Mouse (Mus musculus): ENCODE data around the gene Pofut1. TPM values are rescaled to one million over a fixed set of nuclear protein-coding genes. Genes with fewer than 3 reads are reported as not detected.
"Not testable (repeated sequence)": the region's sequence is repeated elsewhere in the genome, so short reads cannot be mapped to it uniquely, and the experiment has no call there.

The Pofut1 gene
- polyA plus RNA-seq, 1 experiment from 2014 or later, result 7.4 TPM

DNA sequence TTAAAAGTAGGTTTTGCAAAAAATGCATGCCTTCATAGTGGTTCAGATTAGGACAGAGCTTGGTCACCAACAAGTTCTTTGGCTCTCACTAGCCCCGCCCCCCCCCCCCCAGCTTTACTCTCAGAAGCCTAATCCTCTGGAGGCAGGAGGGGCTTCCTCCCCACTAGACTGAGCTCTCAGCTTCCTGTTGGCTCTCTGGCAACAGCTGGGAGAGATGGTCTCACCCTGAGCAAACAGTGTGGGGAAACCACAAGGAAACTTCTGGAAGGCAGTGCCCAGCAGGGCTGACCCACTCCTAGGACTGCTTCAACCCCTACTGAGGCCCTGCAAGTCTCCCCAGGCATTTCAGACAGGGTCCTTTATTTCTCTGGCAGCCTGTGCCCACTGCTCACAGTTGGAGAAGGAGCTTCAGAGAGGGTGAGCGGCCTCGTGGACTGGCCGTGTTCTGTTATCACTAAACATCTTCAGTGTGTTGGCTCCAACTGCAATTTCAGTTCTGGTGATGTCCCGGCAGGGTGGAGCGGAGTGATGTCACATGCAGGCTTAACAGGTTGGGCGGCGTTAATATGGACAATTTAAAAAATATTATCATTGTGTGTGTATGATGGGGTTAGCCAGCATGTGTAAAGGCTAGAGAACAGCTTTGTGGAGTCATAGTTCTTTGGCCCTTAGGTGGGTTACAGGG, 29.0 kb downstream of the Pofut1 start:
- not testable (repeated sequence) for ATAC-seq (ENCODE audit: insufficient number of reproducible peaks, insufficient read depth, low FRiP score, low TSS enrichment, low read depth); H3K4me2 ChIP-seq; H3K9ac ChIP-seq (replicated peaks); H3K4me3 ChIP-seq (replicated peaks); H3K9me3 ChIP-seq; H3K27me3 ChIP-seq; H3K4me1 ChIP-seq (replicated peaks)
- Histone ChIP-seq H3K27ac (peak overlapping the region; percentile 75; the same call in 1 of the 2 replicates), H3K36me3 (peaks cover 25% of the 10 kb centered on the region)
- 79% methylated on average over 8 of the region's 8 CpGs for WGBS

DNA sequence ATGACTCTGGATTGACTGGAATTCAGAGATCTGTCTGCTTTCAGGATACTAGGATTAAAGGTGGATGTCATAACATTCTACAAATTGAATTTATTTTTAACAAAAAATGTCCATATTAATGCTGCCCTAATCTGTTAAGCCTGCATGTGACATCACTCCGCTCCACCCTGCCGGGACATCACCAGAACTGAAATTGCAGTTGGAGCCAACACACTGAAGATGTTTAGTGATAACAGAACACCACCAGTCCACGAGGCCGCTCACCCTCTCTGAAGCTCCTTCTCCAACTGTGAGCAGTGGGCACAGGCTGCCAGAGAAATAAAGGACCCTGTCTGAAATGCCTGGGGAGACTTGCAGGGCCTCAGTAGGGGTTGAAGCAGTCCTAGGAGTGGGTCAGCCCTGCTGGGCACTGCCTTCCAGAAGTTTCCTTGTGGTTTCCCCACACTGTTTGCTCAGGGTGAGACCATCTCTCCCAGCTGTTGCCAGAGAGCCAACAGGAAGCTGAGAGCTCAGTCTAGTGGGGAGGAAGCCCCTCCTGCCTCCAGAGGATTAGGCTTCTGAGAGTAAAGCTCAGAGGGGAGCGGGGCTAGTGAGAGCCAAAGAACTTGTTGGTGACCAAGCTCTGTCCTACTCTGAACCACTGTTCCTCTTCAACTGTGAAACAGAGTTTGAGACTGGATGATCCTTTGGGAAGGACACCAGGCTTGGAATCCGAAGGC, 33.0 kb downstream of the Pofut1 start:
- not testable (repeated sequence) for H3K27me3 ChIP-seq; H3K9ac ChIP-seq (replicated peaks); H3K4me3 ChIP-seq (replicated peaks); H3K4me2 ChIP-seq; H3K36me3 ChIP-seq; ATAC-seq (ENCODE audit: insufficient number of reproducible peaks, insufficient read depth, low FRiP score, low TSS enrichment, low read depth); H3K27ac ChIP-seq; H3K9me3 ChIP-seq; H3K4me1 ChIP-seq (replicated peaks)
- WGBS, result 85% methylated on average over 6 of the region's 6 CpGs

DNA sequence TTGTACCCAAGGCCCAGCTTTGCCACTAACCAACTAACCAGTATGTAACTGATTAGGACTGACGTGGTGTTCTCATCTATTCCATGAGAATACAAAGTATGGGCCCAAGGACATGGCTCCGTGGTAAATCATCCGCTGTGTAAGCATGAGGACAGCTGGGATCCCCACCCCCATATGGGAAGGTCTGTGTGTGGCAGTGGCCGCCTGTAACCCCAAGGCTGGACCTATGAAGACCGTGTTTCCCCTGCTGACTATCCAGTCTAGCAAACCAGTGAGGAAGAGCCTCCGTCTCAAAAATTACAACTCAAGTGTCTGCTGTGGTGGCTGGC, 33.5 kb downstream of the Pofut1 start:
- H3K36me3 ChIP-seq, result no peaks in the 10 kb centered on the region
- H3K27ac ChIP-seq, result no peak overlapping the region
- no peak overlapping the region for H3K9ac ChIP-seq (replicated peaks)
- H3K27me3 ChIP-seq, result no peaks in the 10 kb centered on the region
- 82% methylated on average over 6 of the region's 6 CpGs for WGBS
- no peak for ATAC-seq (ENCODE audit: insufficient number of reproducible peaks, insufficient read depth, low FRiP score, low TSS enrichment, low read depth)
- H3K4me1 ChIP-seq (replicated peaks), result peaks cover 3% of the 10 kb centered on the region
- H3K4me3 ChIP-seq (replicated peaks), result no peak overlapping the region
- H3K9me3 ChIP-seq, result no peaks in the 10 kb centered on the region
- no peak overlapping the region for H3K4me2 ChIP-seq

DNA sequence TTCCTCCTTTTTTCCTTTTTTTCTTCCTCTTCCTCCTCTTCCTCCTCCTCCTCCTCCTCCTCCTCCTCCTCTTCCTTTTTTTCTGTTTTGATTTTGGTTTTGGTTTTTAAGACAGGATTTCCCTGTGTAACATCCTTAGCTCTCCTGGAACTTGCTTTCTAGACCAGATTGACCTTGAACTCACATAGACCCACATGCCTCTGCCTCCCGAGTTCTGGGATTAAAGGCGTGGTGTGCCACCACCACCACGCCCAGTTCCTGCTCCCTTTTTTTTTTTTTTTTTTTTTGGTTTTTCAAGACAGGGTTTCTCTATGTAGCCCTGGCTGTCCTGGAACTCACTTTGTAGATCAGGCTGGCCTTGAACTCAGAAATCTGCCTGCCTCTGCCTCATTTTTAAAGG, 34.2 kb downstream of the Pofut1 start:
- WGBS, result 87% methylated on average over 3 of the region's 3 CpGs
- not testable (repeated sequence) for H3K4me1 ChIP-seq (replicated peaks); H3K27ac ChIP-seq; H3K4me3 ChIP-seq (replicated peaks); H3K9ac ChIP-seq (replicated peaks); H3K9me3 ChIP-seq; H3K4me2 ChIP-seq; ATAC-seq (ENCODE audit: insufficient number of reproducible peaks, insufficient read depth, low FRiP score, low TSS enrichment, low read depth); H3K36me3 ChIP-seq; H3K27me3 ChIP-seq

DNA sequence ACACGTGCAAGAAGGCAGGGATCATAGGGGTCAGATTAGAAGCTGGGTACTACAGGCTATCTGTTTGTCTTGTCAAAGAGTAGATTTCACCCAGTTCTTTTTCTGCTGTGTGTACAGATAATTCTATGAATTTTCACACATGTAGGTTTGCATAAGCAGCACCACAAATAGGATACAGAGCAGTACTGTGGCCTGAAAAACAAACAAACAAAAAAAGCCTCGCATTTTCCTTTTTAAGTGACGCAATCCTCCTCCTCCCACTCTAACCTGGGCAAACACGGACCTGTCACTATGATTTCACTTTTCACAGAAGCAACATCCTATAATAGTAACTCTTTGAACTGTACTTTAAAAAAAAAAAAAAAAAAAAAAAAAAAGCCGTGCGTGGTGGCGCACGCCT, 35.1 kb downstream of the Pofut1 start:
- no peak for ATAC-seq (ENCODE audit: insufficient number of reproducible peaks, insufficient read depth, low FRiP score, low TSS enrichment, low read depth)
- H3K9ac ChIP-seq (replicated peaks), result no peak overlapping the region
- H3K4me1 ChIP-seq (replicated peaks), result no peaks in the 10 kb centered on the region
- no peaks in the 10 kb centered on the region for H3K36me3 ChIP-seq
- H3K27ac ChIP-seq, result no peak overlapping the region
- H3K4me3 ChIP-seq (replicated peaks), result no peak overlapping the region
- no peaks in the 10 kb centered on the region for H3K9me3 ChIP-seq
- H3K27me3 ChIP-seq, result no peaks in the 10 kb centered on the region
- H3K4me2 ChIP-seq, result no peak overlapping the region
- WGBS, result 93% methylated on average over 8 of the region's 8 CpGs

DNA sequence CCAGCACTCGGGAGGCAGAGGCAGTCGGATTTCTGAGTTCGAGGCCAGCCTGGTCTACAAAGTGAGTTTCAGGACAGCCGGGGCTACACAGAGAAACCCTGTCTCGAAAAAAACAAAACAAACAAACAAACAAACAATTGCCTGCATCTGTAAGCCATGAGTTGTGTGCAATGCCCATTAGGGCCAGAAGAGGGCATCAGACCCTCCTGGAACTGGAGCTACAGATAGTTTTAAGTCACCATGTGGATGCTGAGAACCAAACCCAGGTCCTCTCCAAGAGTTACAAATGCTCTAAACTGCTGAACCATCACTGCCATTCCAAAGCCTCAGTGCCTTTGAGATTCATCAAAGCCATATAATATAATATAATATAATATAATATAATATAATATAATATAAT, 35.5 kb downstream of the Pofut1 start:
- not testable (repeated sequence) for H3K4me1 ChIP-seq (replicated peaks); H3K4me3 ChIP-seq (replicated peaks); ATAC-seq (ENCODE audit: insufficient number of reproducible peaks, insufficient read depth, low FRiP score, low TSS enrichment, low read depth); H3K27me3 ChIP-seq; H3K9ac ChIP-seq (replicated peaks); H3K9me3 ChIP-seq; H3K4me2 ChIP-seq; H3K27ac ChIP-seq; H3K36me3 ChIP-seq
- WGBS, result 88% methylated on average over 5 of the region's 5 CpGs

DNA sequence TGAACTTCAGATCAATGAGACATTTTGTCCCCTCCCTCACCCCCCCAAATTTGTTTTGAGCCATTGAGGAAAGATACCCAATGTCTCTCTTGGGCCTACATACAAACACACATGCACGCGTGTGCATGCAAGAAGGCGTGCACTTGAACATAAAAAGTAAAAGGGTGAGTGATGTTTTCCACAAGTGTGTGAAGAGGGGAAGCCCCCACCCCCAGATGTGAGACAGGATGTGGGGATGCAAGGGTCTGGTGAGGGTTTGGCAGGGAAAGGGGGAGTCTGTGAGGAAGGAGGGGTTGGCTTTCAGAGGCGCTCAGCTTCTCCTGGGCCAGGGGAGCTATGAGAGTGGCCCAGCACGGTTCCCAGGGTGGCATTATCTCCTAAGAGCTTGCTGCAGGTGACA, 37.0 kb downstream of the Pofut1 start:
- H3K4me3 ChIP-seq (replicated peaks), result no peak overlapping the region
- WGBS, result 91% methylated on average over 5 of the region's 5 CpGs
- H3K27ac ChIP-seq, result no peak overlapping the region
- no peak overlapping the region for H3K9ac ChIP-seq (replicated peaks)
- H3K4me1 ChIP-seq (replicated peaks), result no peaks in the 10 kb centered on the region
- ATAC-seq (ENCODE audit: insufficient number of reproducible peaks, insufficient read depth, low FRiP score, low TSS enrichment, low read depth), result no peak
- H3K9me3 ChIP-seq, result no peaks in the 10 kb centered on the region
- H3K36me3 ChIP-seq, result no peaks in the 10 kb centered on the region
- H3K27me3 ChIP-seq, result no peaks in the 10 kb centered on the region
- no peak overlapping the region for H3K4me2 ChIP-seq

DNA sequence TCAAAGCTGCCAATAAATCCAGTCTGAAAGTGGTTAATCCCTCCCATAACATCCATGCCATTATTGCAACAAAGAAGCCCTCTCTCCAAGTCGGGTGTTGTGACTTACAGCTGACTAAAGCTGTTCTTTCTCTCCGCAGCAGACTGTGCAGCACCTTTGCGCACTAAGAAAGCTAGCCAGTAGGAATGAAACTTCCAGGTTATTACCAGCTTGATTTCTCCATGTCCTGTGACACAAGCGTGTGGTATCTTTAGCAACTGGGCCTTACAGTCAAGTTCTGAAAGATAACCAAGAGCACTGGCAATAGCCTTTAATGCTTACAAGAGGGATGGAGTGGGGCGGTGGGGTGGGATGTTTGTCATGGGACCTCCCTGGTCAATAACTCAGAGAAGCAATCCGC, 42.6 kb downstream of the Pofut1 start:
- Histone ChIP-seq H3K9me3 (no peaks in the 10 kb centered on the region), H3K4me3 (replicated peaks) (no peak overlapping the region), H3K27me3 (no peaks in the 10 kb centered on the region), H3K4me1 (replicated peaks) (peaks cover 4% of the 10 kb centered on the region), H3K36me3 (no peaks in the 10 kb centered on the region), H3K9ac (replicated peaks) (no peak overlapping the region), H3K4me2 (no peak overlapping the region), H3K27ac (no peak overlapping the region)
- no peak for ATAC-seq (ENCODE audit: insufficient number of reproducible peaks, insufficient read depth, low FRiP score, low TSS enrichment, low read depth)
- WGBS, result 87% methylated on average over 6 of the region's 6 CpGs

DNA sequence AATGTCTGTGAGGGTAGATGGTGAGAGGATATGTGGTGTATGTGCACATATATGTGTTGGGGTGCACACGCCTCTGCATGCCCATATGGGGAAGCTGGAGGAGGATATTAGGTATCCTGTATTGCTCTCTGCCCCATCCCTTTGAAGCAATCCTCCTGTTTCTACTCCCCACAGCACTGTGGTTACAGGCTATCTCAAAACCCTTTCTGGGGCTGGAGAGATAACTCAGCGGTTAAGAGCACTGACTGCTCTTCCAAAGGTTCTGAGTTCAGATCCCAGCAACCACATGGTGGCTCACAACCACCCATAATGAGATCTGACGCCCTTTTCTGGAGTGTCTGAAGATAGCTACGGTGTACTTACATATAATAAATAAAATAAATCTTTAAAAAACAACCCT, 45.2 kb downstream of the Pofut1 start:
- no peak overlapping the region for H3K4me3 ChIP-seq (replicated peaks)
- no peak for ATAC-seq (ENCODE audit: insufficient number of reproducible peaks, insufficient read depth, low FRiP score, low TSS enrichment, low read depth)
- H3K4me2 ChIP-seq, result no peak overlapping the region
- peaks cover 8% of the 10 kb centered on the region for H3K4me1 ChIP-seq (replicated peaks)
- H3K9me3 ChIP-seq, result no peaks in the 10 kb centered on the region
- H3K27me3 ChIP-seq, result no peaks in the 10 kb centered on the region
- no peak overlapping the region for H3K9ac ChIP-seq (replicated peaks)
- H3K27ac ChIP-seq, result no peak overlapping the region
- 88% methylated on average over 4 of the region's 4 CpGs for WGBS
- H3K36me3 ChIP-seq, result no peaks in the 10 kb centered on the region

DNA sequence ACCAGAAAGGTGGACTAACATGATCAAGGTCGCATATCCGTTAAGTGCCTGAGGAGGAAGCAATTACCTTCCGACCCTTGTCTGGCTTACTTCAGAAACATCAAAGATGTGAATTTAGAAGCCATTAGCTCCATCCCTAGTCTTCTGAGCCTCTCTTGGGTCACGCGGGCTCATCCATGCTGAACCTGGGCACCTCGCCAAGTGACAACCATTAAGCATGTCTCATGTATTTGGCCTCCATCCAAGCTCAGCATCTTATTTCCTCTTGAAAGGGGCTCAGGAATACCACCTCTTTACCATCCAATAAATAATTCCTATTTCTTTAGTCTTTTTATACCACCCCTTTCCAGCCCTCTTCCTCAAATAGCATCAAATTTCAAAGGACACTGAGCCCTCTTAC, 46.5 kb downstream of the Pofut1 start:
- Histone ChIP-seq H3K4me2 (no peak overlapping the region), H3K4me3 (replicated peaks) (no peak overlapping the region), H3K36me3 (no peaks in the 10 kb centered on the region), H3K27me3 (no peaks in the 10 kb centered on the region), H3K4me1 (replicated peaks) (peaks cover 19% of the 10 kb centered on the region), H3K27ac (no peak overlapping the region), H3K9ac (replicated peaks) (no peak overlapping the region), H3K9me3 (no peaks in the 10 kb centered on the region)
- 35% methylated on average over 6 of the region's 6 CpGs for WGBS
- no peak for ATAC-seq (ENCODE audit: insufficient number of reproducible peaks, insufficient read depth, low FRiP score, low TSS enrichment, low read depth)

DNA sequence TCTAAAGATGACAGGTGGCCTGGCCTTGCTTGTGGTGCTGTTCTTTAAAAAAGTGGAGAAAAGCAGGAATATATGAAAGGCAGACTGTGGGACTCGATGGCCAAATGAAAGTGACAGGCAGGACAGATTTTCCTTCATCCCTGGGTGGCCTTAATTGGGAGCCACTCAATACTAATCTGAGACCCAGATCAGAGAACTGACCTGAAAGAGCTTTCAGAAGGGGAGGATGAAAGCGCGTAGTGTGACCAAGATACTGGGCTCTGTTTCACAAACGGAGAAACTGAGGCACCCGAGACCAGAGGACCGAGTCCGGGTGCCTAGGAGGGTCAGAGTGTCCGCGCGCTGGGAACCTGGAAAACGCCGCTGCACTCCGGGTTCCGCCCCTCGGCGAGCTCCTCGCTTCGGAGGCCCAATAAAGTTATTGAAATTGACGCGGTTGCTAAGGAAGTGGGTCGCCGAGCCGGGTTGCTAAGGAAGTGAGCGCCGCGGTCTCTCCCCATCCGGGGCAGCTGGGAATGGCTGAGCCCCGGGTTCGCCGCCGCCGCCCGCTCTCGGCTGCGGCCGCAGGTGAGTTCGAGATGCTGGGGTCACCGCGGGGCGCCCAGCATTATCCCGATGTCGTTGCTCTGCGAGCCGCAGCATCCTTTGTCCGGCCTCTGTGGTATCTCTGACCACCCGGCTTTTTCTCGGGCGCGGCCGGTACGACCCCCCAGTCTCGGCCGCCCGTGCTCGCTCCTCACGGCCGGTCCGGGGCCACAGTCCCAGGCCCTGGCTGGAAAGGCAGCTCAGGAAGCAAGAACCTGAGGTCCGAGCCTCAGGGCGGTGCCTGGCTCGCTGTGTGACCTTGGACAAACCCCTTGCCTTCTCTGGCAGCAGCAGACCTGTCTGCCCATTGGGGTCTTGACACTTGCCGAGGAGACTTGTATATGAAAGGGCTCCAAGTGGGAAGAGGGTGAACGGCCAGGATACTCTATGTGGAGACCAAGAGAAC, 49.9 kb downstream of the Pofut1 start, which contains the start of gene Kif3b:
Kif3b (plus strand) TSS at position 476 of the 991 bp plus-strand sequence.
- H3K27ac ChIP-seq, result no peak within 1 kb of the TSS

More for the DNA sequence above, 49.9 kb downstream of the Pofut1 start, which contains the start of gene Kif3b:
- H3K4me1 ChIP-seq (replicated peaks), result peaks cover 19% of the 10 kb centered on the region
- 0 out of 2 replicates have a peak, but pooled peaks cover 7% of the 10 kb centered on the region for H3K36me3 ChIP-seq
- peak within 1 kb of the TSS; percentile 96 for H3K4me3 ChIP-seq (replicated peaks)
- H3K9me3 ChIP-seq, result no peaks in the 10 kb centered on the region
- peak within 1 kb of the TSS; percentile 91 for H3K4me2 ChIP-seq
- no peaks in the 10 kb centered on the region for H3K27me3 ChIP-seq
- WGBS, result under 1% methylated on average over 63 of the region's 63 CpGs
- peak within 1 kb of the TSS; percentile 92 for H3K9ac ChIP-seq (replicated peaks)
- peak; percentile 82 for ATAC-seq (ENCODE audit: insufficient number of reproducible peaks, insufficient read depth, low FRiP score, low TSS enrichment, low read depth)
